Mouse (Mus musculus) limb, embryonic 14.5 days (tissue): ENCODE measurements at regions not wholly inside any gene's neighbourhood (a gene's known extent, or its start where the extent isn't known, plus 50 kb on each side); places are given as distances from the start of the nearest gene placed in this dataset.

Source experiments
- ATAC-seq: fragments of 200-750 bp; cut with Nextera tagmentation; 2 replicates; pipeline ENCODE4 v1.8.0; 2017; ENCODE audit warnings: low read depth, moderate number of reproducible peaks, moderate TSS enrichment; ENCODE audit not compliant: low FRiP score
- DNase-seq: peaks from one replicate; pipeline ENCODE4 v3.0.0-alpha.2; 2015; ENCODE audit warnings: low spot score
- H3K27ac ChIP-seq: fragments of 300-500 bp; sonication (generic); replicated peaks from 2 replicates; pipeline ENCODE4 v1.5.1; 2014; ENCODE audit warnings: low read depth, mild to moderate bottlenecking, low read length, moderate library complexity, mixed read lengths
- H3K27me3 ChIP-seq: fragments of 300-500 bp; sonication (generic); 2 replicates; pipeline ENCODE4 v1.6.1; 2014; ENCODE audit warnings: low read length, mixed read lengths; ENCODE audit not compliant: control insufficient read depth, insufficient read depth
- H3K36me3 ChIP-seq: fragments of 300-500 bp; sonication (generic); 2 replicates; pipeline ENCODE4 v1.6.1; 2014; ENCODE audit warnings: mild to moderate bottlenecking, low read length, moderate library complexity, mixed read lengths; ENCODE audit not compliant: control insufficient read depth, insufficient read depth
- H3K4me1 ChIP-seq: fragments of 300-500 bp; sonication (generic); 2 replicates; pipeline ENCODE4 v1.6.1; 2014; ENCODE audit warnings: antibody characterized with exemption, low read length, mixed read lengths; ENCODE audit not compliant: control insufficient read depth, insufficient read depth
- H3K4me2 ChIP-seq: fragments of 300-500 bp; sonication (generic); replicated peaks from 2 replicates; pipeline ENCODE4 v1.6.1; 2014; ENCODE audit warnings: low read depth, mild to moderate bottlenecking, low read length, moderate library complexity; ENCODE audit not compliant: severe bottlenecking
- H3K4me3 ChIP-seq: fragments of 300-500 bp; sonication (generic); replicated peaks from 2 replicates; pipeline ENCODE4 v1.5.1; 2014; ENCODE audit warnings: low read length
- H3K9ac ChIP-seq: fragments of 300-500 bp; sonication (generic); 2 replicates; pipeline ENCODE4 v1.6.1; 2014; ENCODE audit warnings: mild to moderate bottlenecking, low read depth, low read length, moderate library complexity; ENCODE audit not compliant: severe bottlenecking
- H3K9me3 ChIP-seq: fragments of 300-500 bp; sonication (generic); 2 replicates; pipeline ENCODE4 v1.6.1; 2016; ENCODE audit warnings: low read length; ENCODE audit not compliant: control insufficient read depth
- POLR2A ChIP-seq: fragments of 200-500 bp; IDR thresholded peaks from 2 replicates; pipeline ENCODE4 v1.8.0; 2012; ENCODE audit warnings: inconsistent platforms, mild to moderate bottlenecking, moderate library complexity, borderline replicate concordance; ENCODE audit not compliant: insufficient read depth, insufficient read length; ENCODE audit errors: extremely low read depth
- WGBS: fragments of 180-500 bp; shearing (Covaris S2); extraction: QIAGEN DNeasy Blood & Tissue Kit; methylation state at CpG from one replicate; pipeline ENCODE4 v1.1.7; 2014; 5-methylcytosine and 5-hydroxymethylcytosine counted together

DNA sequence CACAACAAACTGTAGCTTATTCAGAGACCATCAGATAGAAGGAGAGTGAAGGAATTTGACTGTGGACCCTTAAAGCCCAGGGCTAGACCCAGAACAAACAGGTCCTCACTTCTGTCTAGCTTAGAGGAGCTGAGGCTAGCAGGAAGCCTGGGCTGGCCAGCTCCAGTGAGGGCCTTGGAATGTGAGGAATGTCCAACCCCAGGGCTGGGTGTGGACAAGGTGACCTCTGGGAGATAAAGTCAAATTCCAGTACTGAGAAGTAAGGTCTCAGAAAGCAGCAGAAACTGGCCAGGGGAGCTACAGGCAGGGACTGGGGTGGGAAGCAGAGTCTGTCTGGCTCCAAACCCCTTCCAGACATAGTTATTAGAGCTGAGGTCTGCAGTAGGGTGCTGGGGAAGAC, 51.0 kb upstream of the Ssbp3 start:
- H3K36me3 ChIP-seq, result no peaks in the 10 kb centered on the region
- H3K27ac ChIP-seq, result peak overlapping the region; percentile 43; the same call in 1 of the 2 replicates
- H3K27me3 ChIP-seq, result no peaks in the 10 kb centered on the region
- no peaks in the 10 kb centered on the region for H3K9me3 ChIP-seq
- no peak overlapping the region for H3K4me2 ChIP-seq
- no peak overlapping the region for H3K9ac ChIP-seq
- TF ChIP-seq POLR2A, result no peak
- no peak overlapping the region for H3K4me3 ChIP-seq
- ATAC-seq (no peak), DNase-seq (no peak)
- H3K4me1 ChIP-seq, result peaks cover 37% of the 10 kb centered on the region

DNA sequence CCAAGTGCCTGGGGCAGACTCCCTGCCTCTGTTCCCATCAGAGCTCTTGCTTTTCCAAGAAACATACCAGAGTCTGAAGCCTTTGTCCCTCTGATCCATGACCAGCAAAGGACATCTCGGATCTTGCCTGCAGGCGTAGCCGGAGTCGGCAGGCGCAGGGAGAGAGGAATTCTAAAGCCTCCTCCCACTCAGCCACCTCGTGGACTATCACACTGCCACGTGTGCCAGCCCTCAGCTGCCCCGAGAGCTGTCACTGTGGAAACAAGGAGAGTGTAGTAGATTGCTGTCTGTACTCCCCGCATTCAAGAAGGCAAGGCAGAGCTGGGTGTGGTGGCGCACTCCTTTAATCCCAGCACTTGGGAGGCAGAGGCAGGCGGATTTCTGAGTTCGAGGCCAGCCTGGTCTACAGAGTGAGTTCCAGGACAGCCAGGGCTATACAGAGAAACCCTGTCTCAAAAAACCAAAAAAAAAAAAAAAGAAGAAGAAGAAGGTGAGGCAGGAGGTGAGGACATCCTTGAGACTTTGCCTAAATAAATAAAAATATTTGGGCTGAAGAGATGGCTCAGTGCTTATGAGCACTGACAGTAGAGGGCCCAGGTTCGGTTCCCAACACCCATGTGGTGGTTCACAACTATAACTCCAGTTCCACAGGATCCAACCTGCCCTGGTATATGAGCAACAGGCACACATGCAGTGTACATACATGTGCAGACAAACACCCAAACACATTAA, 52.0 kb upstream of the Ssbp3 start:
- Histone ChIP-seq H3K4me2 (no peak overlapping the region), H3K9ac (no peak overlapping the region), H3K4me1 (peaks cover 46% of the 10 kb centered on the region), H3K4me3 (no peak overlapping the region), H3K9me3 (no peaks in the 10 kb centered on the region), H3K27me3 (no peaks in the 10 kb centered on the region), H3K36me3 (no peaks in the 10 kb centered on the region), H3K27ac (no peak overlapping the region)
- DNase-seq, result no peak
- WGBS, result 73% methylated on average over 13 of the region's 13 CpGs
- ATAC-seq, result no peak
- TF ChIP-seq POLR2A, result no peak

GRCm38 (mm10) chr4:106855771-106856170, 51.0 kb upstream of the Acot11 start:
- WGBS, result 4% methylated on average over 15 of the region's 19 CpGs
- Histone ChIP-seq H3K4me3 (no peak overlapping the region), H3K9me3 (no peaks in the 10 kb centered on the region), H3K4me1 (peaks cover 38% of the 10 kb centered on the region), H3K9ac (no peak overlapping the region), H3K36me3 (no peaks in the 10 kb centered on the region), H3K4me2 (peak overlapping the region; percentile 13; the same call in 1 of the 2 replicates), H3K27me3 (no peaks in the 10 kb centered on the region), H3K27ac (no peak overlapping the region; the same call in 1 of the 2 replicates)
- DNase-seq (no peak), ATAC-seq (peak; percentile 10; the same call in 1 of the 2 replicates)
- TF ChIP-seq POLR2A, result no peak

- no peak for DNase-seq
- H3K36me3 ChIP-seq, result no peaks in the 10 kb centered on the region
- peak overlapping the region; percentile 79 for H3K27ac ChIP-seq
- no peak overlapping the region; the same call in 1 of the 2 replicates for H3K9ac ChIP-seq
- peak overlapping the region; percentile 10; the same call in 1 of the 2 replicates for H3K4me3 ChIP-seq
- no peaks in the 10 kb centered on the region for H3K27me3 ChIP-seq
- 11% methylated on average over 15 of the region's 15 CpGs for WGBS
- peaks cover 33% of the 10 kb centered on the region for H3K4me1 ChIP-seq
- no peaks in the 10 kb centered on the region for H3K9me3 ChIP-seq
- peak; percentile 68 for ATAC-seq
- TF ChIP-seq POLR2A, result no peak
- H3K4me2 ChIP-seq, result peak overlapping the region; percentile 34
Observed at GRCm38 (mm10) chr4:106854361-106855309, 49.8 kb upstream of the Acot11 start.
